Mouse (Mus musculus) liver, embryonic 14.5 days (tissue): ENCODE results near the gene Sgcd. TPM values are rescaled to one million over a fixed set of nuclear protein-coding genes. Genes with fewer than 3 reads are reported as not detected.
"Not testable (repeated sequence)": the region's sequence is repeated elsewhere in the genome, so short reads cannot be mapped to it uniquely, and the experiment has no call there.

Experiments
- ATAC-seq: fragments of 200-750 bp; cut with Nextera tagmentation; 2 replicates; pipeline ENCODE4 v1.8.0; 2017; ENCODE audit warnings: moderate number of reproducible peaks, mild to moderate bottlenecking, moderate library complexity; ENCODE audit not compliant: insufficient read depth
- DNase-seq, 3 experiments: peaks; one replicate each; pipeline ENCODE4 v3.0.0-alpha.2; 2012 to 2013; ENCODE audit warnings: low read depth in 3 of 3, low spot score in 3 of 3
- H3K27ac ChIP-seq: fragments of 300-500 bp; sonication (generic); 2 replicates; pipeline ENCODE4 v1.5.1; 2014; ENCODE audit warnings: moderate library complexity, mild to moderate bottlenecking, control low read depth, inconsistent platforms
- H3K27me3 ChIP-seq: fragments of 300-500 bp; sonication (generic); 2 replicates; pipeline ENCODE4 v1.6.1; 2014; ENCODE audit warnings: mild to moderate bottlenecking, low read length, moderate library complexity; ENCODE audit not compliant: control insufficient read depth, insufficient read depth
- H3K36me3 ChIP-seq: fragments of 300-500 bp; sonication (generic); replicated peaks from 2 replicates; pipeline ENCODE4 v1.6.1; 2014; ENCODE audit warnings: low read depth; ENCODE audit not compliant: control insufficient read depth, insufficient read depth
- H3K4me1 ChIP-seq, 2 experiments: fragments of 200-500 bp in 1 of 2; fragments of 300-500 bp in 1 of 2; sonication (generic) in 1 of 2; replicated peaks; 2 replicates each; pipeline ENCODE4 v1.6.1; 2012 to 2014; ENCODE audit warnings: antibody characterized with exemption in 1 of 2, inconsistent platforms in 1 of 2, low read length in 1 of 2; ENCODE audit not compliant: control insufficient read depth in 2 of 2, insufficient read depth in 2 of 2
- H3K4me2 ChIP-seq: fragments of 300-500 bp; sonication (generic); 2 replicates; pipeline ENCODE4 v1.6.1; 2014; ENCODE audit warnings: low read depth, mild to moderate bottlenecking, control low read depth, moderate library complexity
- H3K4me3 ChIP-seq, 2 experiments: fragments of 200-500 bp in 1 of 2; fragments of 300-500 bp in 1 of 2; sonication (generic) in 1 of 2; 2 replicates each; pipeline ENCODE4 v1.5.1; 2012 to 2014; ENCODE audit warnings: low read depth in 2 of 2, low read length in 2 of 2, mild to moderate bottlenecking in 2 of 2, control low read depth in 1 of 2, inconsistent platforms in 1 of 2, moderate library complexity in 1 of 2; ENCODE audit not compliant: insufficient read depth in 1 of 2
- H3K9ac ChIP-seq: fragments of 300-500 bp; sonication (generic); replicated peaks from 2 replicates; pipeline ENCODE4 v1.6.1; 2014; ENCODE audit warnings: mild to moderate bottlenecking, control low read depth, moderate library complexity
- H3K9me3 ChIP-seq: fragments of 300-500 bp; sonication (generic); 2 replicates; pipeline ENCODE4 v1.6.1; 2016; ENCODE audit warnings: low read length, mixed read lengths; ENCODE audit not compliant: control insufficient read depth
- CTCF ChIP-seq: IDR thresholded peaks from 2 replicates; pipeline ENCODE4 v1.5.1; 2016; ENCODE audit warnings: antibody characterized with exemption, low read depth, control low read depth
- EP300 ChIP-seq: IDR thresholded peaks from 2 replicates; pipeline ENCODE4 v1.6.1; 2016; ENCODE audit warnings: antibody characterized with exemption, low read depth
- WGBS: fragments of 180-500 bp; shearing (Covaris S2); extraction: QIAGEN DNeasy Blood & Tissue Kit; methylation state at CpG from one replicate; pipeline ENCODE4 v1.1.7; 2014; ENCODE audit not compliant: insufficient replicate concordance; 5-methylcytosine and 5-hydroxymethylcytosine counted together
- polyA plus RNA-seq, 2 experiments: library from polyadenylated mRNA; depleted of rRNA in 1 of 2; stranded (reverse) in 1 of 2; unstranded in 1 of 2; fragments of >200 nt; fragmentation: Nextera tagmentation in 1 of 2; extraction: Ambion mirVana in 1 of 2; gene quantifications; 2 replicates each; pipeline versions ENCODE4 v1.2.1 to v1.2.3; 2012 to 2014

Sgcd gene
- polyA plus RNA-seq, 2 experiments = 0.04 to 0.08 TPM

DNA sequence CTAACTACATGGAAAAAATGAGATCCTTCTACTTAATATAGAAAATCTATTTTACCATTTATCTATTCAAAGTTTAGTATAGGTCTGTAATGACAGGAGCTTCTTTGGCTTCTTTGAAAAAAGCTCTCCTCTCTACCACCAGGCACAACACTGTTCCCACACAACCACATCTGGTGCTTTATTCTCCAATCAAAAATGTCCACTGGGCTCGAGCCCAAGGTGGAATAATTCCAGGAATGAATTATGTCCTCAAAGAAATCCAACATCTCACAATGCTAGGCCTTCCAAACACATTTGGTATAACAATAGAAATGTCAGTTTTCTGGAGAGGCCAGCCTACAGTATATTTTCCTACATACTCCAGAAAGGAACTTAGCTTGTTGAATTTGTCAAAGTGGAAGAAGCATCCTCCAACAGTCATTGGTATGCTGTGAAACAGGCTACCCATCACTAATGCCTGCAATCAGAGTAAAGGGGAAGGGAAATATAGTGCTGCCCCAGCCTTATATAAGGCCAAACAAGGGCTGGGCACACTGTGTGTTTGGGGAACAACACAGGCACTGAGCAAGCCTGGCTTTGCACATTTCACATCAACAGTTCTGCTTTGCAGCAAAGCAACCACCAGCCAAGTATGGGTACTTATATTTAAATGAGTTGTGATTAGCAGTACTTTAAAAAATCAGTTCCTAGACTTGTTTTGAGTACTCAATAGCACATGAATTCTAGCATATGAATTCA lies 515.1 kb downstream of the Sgcd start:
- no peak overlapping the region for H3K4me2 ChIP-seq
- WGBS = 7% methylated on average over 1 of the region's 1 CpGs
- no peaks in the 10 kb centered on the region for H3K27me3 ChIP-seq
- H3K9ac ChIP-seq = no peak overlapping the region
- no peaks in the 10 kb centered on the region for H3K4me1 ChIP-seq
- no peaks in the 10 kb centered on the region for H3K36me3 ChIP-seq
- H3K4me3 ChIP-seq = no peak overlapping the region
- no peaks in the 10 kb centered on the region for H3K9me3 ChIP-seq
- no peak overlapping the region for H3K27ac ChIP-seq
- no peak for ATAC-seq
- DNase-seq = no peak
- no peak for TF ChIP-seq CTCF
- TF ChIP-seq EP300 = no peak

GRCm38 (mm10) chr11:47460700-47461099 lies 528.1 kb downstream of the Sgcd start:
- H3K9ac ChIP-seq, H3K4me3 ChIP-seq, H3K4me1 ChIP-seq, H3K4me2 ChIP-seq, H3K27ac ChIP-seq, H3K9me3 ChIP-seq, H3K27me3 ChIP-seq, H3K36me3 ChIP-seq, DNase-seq, ATAC-seq: not testable (repeated sequence)

DNA sequence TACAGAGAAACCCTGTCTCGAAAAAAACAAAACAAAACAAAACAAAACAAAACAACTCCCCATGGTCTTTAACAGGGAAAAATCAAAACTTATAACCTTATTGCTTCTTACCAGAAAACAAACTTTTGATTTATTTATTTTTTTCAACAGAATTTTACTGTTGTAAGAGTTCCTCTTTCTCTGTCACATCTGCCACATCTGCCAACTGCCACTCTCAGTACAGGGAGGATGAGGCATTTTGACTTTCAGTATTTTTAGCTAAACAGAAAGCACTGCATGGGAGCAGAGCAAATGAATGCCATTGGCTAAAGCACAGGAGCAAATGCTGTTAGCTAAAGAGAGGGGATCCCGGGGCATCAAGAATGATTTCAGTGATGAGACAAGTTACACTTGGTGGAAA lies 528.6 kb downstream of the Sgcd start:
- Histone ChIP-seq H3K27me3 (no peaks in the 10 kb centered on the region), H3K9me3 (no peaks in the 10 kb centered on the region), H3K4me1 (no peaks in the 10 kb centered on the region), H3K4me2 (no peak overlapping the region), H3K36me3 (no peaks in the 10 kb centered on the region), H3K4me3 (no peak overlapping the region), H3K27ac (no peak overlapping the region), H3K9ac (no peak overlapping the region)
- 36% methylated on average over 2 of the region's 2 CpGs for WGBS
- TF ChIP-seq CTCF = no peak
- TF ChIP-seq EP300 = no peak
- DNase-seq = no peak
- no peak for ATAC-seq

DNA sequence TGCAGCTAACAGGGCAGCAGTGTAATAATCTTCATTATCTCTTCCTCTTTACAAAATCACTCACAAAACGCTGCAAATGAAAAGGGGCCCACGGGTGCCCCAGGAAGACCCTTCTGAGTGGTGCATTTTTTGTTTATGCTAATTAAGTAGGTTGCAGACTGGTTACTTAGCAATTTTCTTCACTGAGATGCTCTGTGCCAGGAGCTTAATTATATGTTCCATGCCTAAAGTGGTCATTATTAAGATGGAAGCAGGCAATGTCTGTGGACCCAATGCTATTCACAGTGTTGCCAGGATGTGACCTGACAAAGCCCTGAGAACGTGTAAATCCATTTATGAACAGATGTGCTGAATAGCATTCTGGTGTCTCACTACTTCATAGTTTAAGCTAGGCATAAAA lies 529.6 kb downstream of the Sgcd start:
- Histone ChIP-seq H3K27me3 (no peaks in the 10 kb centered on the region), H3K4me1 (no peaks in the 10 kb centered on the region), H3K4me2 (no peak overlapping the region), H3K27ac (no peak overlapping the region), H3K9me3 (no peaks in the 10 kb centered on the region), H3K36me3 (no peaks in the 10 kb centered on the region), H3K4me3 (no peak overlapping the region), H3K9ac (no peak overlapping the region)
- DNase-seq = no peak
- no peak for TF ChIP-seq CTCF
- no peak for TF ChIP-seq EP300
- ATAC-seq = no peak
- WGBS = 39% methylated on average over 3 of the region's 3 CpGs

GRCm38 (mm10) chr11:47447790-47448189 lies 541.0 kb downstream of the Sgcd start:
- no peak overlapping the region for H3K9ac ChIP-seq
- H3K4me1 ChIP-seq = no peaks in the 10 kb centered on the region
- ATAC-seq (no peak), DNase-seq (no peak)
- H3K4me2 ChIP-seq = no peak overlapping the region
- TF ChIP-seq EP300 (no peak), CTCF (no peak)
- H3K9me3 ChIP-seq = no peaks in the 10 kb centered on the region
- H3K4me3 ChIP-seq = no peak overlapping the region
- H3K27me3 ChIP-seq = no peaks in the 10 kb centered on the region
- H3K36me3 ChIP-seq = no peaks in the 10 kb centered on the region
- H3K27ac ChIP-seq = no peak overlapping the region
- 43% methylated on average over 2 of the region's 2 CpGs for WGBS

GRCm38 (mm10) chr11:47446337-47446736 lies 542.4 kb downstream of the Sgcd start:
- Histone ChIP-seq H3K9ac (no peak overlapping the region), H3K4me3 (no peak overlapping the region), H3K4me1 (no peaks in the 10 kb centered on the region), H3K36me3 (no peaks in the 10 kb centered on the region), H3K27ac (no peak overlapping the region), H3K27me3 (no peaks in the 10 kb centered on the region), H3K4me2 (no peak overlapping the region), H3K9me3 (no peaks in the 10 kb centered on the region)
- ATAC-seq (no peak), DNase-seq (no peak)
- 25% methylated on average over 3 of the region's 3 CpGs for WGBS
- TF ChIP-seq EP300 = no peak
- TF ChIP-seq CTCF = no peak
